22 mouse cellular contexts compared by ENCODE assay signal in genomic region chr13:95082611-95083010, GRCm38 (mm10).
DNase-seq lines count a peak whose midpoint lies in the region; TF ChIP-seq lines count a peak whose summit lies in the region.
"Had no signal": no experiment of that assay in that cellular context is flagged by ENCODE, and none has a peak within 500 bp of the region (broad histone marks: within the 10 kb centered on the region; RNA-seq: fewer than 3 reads in every experiment).

No protein-coding gene starts in this region.

- H3K4me1 ChIP-seq in brown adipose tissue, adult 24 weeks (ENCODE audit: control insufficient read depth, insufficient read depth, insufficient read length, low read length), result no peaks in the 10 kb centered on the region
- H3K4me1 ChIP-seq: embryonic facial prominence, embryonic 15.5 days; forebrain, embryonic 12.5 days had no signal

- intact Hi-C loops in gastrocnemius, adult 2 months (cut with DNase I), result loop anchor here (10.0 kb wide), 1 partner anchor 202 kb away; no protein-coding TSS in a partner anchor

- peak overlapping the region; percentile 70; the same call in 1 of the 2 replicates for H3K27ac ChIP-seq in gastrocnemius, adult 2 months
- H3K27ac ChIP-seq in brown adipose tissue, adult 24 weeks (replicated peaks; ENCODE audit: low read depth, low read length), result 0 out of 2 replicates have a peak overlapping the region, but pooled peaks have one; percentile 14
- H3K27ac ChIP-seq: embryonic facial prominence, embryonic 13.5 days; embryonic facial prominence, embryonic 15.5 days; forebrain, embryonic 10.5 days; forebrain, embryonic 12.5 days had no signal

- H3K4me3 ChIP-seq in gastrocnemius, adult 2 months, result no peak overlapping the region
- H3K4me3 ChIP-seq in brown adipose tissue, adult 24 weeks (ENCODE audit: insufficient read depth, low read depth, low read length), result no peak overlapping the region
- H3K4me3 ChIP-seq: embryonic facial prominence, embryonic 13.5 days; embryonic facial prominence, embryonic 15.5 days; erythroblast, embryonic 14.5 days; forebrain, embryonic 10.5 days; forebrain, embryonic 12.5 days had no signal

- DNase-seq in gastrocnemius, adult 2 months, result no peak
- no peak for DNase-seq in gastrocnemius, postnatal 25 days
- peak; percentile 24 for DNase-seq in right cerebral cortex, adult 18-20 months
- no peak for DNase-seq in right cerebral cortex, postnatal 36 days (ENCODE audit: low spot score in 2 of 2)
- peak; percentile 58 for DNase-seq in telencephalon, adult 2 months (ENCODE audit: low read depth, low spot score)
- no peak for DNase-seq in cerebellum, adult 18-20 months
- no peak for DNase-seq in thymus, postnatal 10 days (ENCODE audit: low spot score in 2 of 2)
- DNase-seq: adrenal gland, adult 2 months; adrenal gland, postnatal 10 days; adrenal gland, postnatal 25 days; cerebellum, adult 11 months; cerebellum, adult 2 months; cerebellum, adult 9-10 months; cerebellum, postnatal 10 days; cerebellum, postnatal 25 days; embryo, embryonic 11 days had no signal

- no peak for TF ChIP-seq CTCF in gastrocnemius, adult 2 months (IDR thresholded peaks at IDR 0.05)

Comparison
In these comparisons a context has a peak if more than half of its experiments do, and no peak if none do; other contexts are left out.
1. DNase-seq: peak in right cerebral cortex, adult 18-20 months (single experiment) and telencephalon, adult 2 months (single experiment); none in gastrocnemius, adult 2 months (single experiment), gastrocnemius, postnatal 25 days (single experiment), right cerebral cortex, postnatal 36 days (0 of 2), cerebellum, adult 18-20 months (0 of 2) and thymus, postnatal 10 days (0 of 2).